Mouse (Mus musculus) urinary bladder, postnatal 4 days (tissue): Measurements from ENCODE around the gene Myog.

ENCODE experiments used
- DNase-seq, 2 experiments: peaks; one replicate each; pipeline ENCODE4 v3.0.0; 2021 to 2022; ENCODE audit warnings: low spot score in 2 of 2

Gene Myog

DNA sequence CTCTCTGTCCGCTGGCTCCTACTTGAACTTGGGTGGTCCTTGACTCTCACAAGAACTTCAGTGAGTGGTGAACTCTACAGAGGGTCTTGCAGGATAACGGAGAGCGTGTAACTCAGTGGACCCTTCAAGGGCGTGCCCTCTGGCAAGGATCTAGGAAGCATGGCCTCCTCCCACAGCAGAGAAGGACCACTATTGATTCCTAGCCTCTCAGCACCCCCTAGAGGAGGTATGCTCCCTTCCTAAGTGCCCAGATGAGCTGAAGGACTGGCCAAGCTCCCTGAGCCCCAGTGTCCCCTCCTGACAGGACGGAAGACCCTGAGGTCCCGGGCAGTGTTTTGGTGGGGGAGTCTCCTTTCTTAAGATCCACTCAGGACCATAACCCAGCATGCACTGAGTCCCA lies 32.8 kb downstream of the Myog start:
- DNase-seq, result no peak

DNA sequence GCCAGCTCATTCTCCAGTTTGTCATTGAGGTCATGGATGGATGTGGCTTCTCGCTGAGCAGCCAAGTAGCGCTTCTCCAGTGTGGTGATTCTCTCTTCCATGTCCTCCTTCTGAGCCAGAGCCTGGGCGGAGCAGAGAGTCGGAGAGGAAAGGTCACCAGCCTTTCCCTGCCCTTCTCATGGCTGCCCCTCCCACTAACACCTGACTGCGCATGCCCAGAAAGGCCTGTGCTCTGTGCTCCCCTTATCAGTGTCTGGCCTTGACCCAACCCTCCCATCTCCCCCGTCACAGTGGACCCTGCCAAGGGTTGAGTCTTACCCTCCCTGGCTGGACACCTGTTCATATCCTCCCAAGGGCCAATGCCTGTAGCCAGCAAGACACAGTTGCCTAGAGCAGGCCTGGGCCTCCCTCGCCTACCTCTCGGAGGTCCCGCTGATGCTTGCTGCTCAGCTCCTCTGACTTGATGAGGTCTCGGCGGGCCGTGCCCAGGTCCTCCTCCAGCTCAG lies 37.1 kb downstream of the Myog start:
- no peak for DNase-seq

DNA sequence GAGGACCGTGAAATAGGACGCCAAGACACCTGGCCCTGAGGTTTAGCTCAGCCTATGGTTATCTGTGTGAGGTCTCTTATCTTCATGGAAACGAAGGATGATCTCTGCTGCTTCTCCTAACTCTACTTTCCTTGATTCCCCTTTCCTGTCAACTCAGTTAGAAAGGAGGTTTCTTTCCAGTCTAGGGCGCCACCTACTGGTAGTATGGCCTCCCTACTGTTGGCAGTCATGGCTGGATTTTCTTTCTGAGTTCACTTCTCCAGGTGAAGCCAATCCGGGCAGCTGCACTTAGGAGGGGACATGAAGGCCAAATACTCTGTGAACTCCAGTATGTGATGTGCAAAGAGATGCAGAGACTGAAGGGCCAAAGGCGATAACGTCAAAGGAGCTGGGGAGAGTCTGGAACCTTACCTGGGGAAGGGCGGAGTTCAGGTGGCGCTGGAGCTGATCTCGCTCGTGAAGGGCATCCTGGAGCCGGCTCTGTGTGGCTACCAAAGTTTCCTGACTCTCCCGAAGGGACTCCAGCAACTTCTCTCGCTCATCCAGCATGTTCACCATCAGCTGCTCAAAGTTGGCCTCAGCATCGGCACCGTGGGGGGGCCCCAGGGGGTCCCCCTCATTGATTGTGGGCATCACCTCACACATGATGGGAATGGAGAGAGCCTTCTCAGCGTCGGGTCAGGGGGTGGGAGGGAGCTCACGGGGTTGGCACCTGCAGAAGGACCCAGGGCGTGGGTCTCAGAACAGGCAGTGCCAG lies 42.3 kb downstream of the Myog start:
- DNase-seq, result peak; percentile 55 to 85

GRCm38 (mm10) chr1:134332770-134333271 lies 43.0 kb downstream of the Myog start, which contains the start of gene Ppfia4:
Gene Ppfia4 (minus strand): TSS chr1:134332928.
- no peak for DNase-seq

DNA sequence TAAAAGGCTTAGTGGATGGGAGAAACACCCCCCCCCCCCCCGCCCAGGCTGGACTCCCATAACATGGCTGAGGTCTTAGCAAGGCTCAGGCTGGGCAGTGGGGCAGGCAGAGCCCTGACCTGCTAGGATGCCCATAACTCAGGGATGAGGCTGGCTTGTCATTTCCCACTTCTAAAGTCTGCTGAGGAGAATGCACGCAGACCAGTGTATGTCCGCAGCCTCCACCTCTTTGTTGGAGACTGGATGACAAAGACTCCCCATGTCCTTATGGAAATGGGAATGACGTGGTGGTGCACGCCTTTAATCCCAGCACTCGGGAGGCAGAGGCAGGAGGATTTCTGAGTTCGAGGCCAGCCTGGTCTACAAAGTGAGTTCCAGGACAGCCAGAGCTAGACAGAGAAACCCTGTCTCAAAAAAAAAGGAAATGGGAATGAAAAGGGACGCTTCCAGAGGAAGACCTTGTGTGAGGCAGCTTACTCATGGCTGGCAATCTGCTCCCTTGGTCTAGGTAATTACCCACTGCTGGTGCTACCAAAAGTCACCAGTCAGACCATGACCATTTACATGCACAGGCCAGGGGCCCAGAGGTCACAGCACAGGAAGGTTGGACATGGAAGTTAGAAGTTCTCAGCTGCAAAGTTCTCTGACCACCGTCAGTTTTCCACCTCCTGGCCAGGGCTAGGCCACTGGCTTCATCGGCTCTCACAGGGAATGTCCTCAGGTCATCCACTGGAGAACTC lies 43.8 kb downstream of the Myog start:
- peak in 1 of 2 experiments; percentile 47 for DNase-seq

GRCm38 (mm10) chr1:134334111-134334827 lies 44.5 kb downstream of the Myog start:
- peak in 1 of 2 experiments; percentile 54 for DNase-seq

GRCm38 (mm10) chr1:134335211-134335923 lies 45.6 kb downstream of the Myog start:
- peak; percentile 15 to 53 for DNase-seq

GRCm38 (mm10) chr1:134335924-134336810 lies 46.4 kb downstream of the Myog start:
- peak in 1 of 2 experiments; percentile 61 for DNase-seq

- peak in 1 of 2 experiments; percentile 57 for DNase-seq
These were observed 47.3 kb downstream of the Myog start for GRCm38 (mm10) chr1:134336958-134337710.

GRCm38 (mm10) chr1:134339162-134339561 lies 49.4 kb downstream of the Myog start:
- DNase-seq, result no peak

GRCm38 (mm10) chr1:134339757-134340619 lies 50.2 kb downstream of the Myog start:
- no peak for DNase-seq

DNA sequence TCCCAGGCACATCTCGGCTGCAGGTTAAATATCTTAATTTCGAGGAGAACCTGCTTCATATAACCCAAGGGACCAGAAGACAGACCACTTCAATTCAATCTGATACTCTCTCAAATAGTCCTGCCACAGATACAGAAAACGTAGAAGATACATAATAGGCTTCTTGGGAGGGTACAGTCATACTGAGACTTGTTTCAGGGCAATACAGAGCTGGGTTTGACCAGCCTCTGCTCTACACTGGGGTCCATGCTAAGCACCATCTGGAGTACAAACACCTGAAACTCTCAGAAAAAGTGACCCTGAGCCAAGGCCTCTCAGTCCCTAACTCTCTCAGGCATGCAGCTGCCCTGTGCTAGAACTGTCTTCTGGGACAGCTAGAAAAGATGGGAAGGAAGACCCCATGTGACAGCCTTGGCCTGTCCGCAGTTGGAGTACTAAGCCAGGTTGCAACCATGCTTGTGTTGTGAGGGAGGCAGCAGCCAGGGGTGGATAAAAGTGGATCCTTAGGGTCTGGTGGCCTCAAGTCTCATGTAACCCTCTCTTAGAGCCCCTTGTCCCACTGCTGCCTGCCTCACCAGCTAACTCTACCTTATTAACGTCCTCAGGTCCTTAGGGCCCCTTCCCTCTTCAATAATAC lies 52.0 kb downstream of the Myog start:
- DNase-seq, result no peak
